Mouse (Mus musculus): ENCODE data around the gene Snrnp25. TPM values are rescaled to one million over a fixed set of nuclear protein-coding genes. Genes with fewer than 3 reads are reported as not detected.

The Snrnp25 gene
- polyA plus RNA-seq, 1 experiment: 32.3 TPM

DNA sequence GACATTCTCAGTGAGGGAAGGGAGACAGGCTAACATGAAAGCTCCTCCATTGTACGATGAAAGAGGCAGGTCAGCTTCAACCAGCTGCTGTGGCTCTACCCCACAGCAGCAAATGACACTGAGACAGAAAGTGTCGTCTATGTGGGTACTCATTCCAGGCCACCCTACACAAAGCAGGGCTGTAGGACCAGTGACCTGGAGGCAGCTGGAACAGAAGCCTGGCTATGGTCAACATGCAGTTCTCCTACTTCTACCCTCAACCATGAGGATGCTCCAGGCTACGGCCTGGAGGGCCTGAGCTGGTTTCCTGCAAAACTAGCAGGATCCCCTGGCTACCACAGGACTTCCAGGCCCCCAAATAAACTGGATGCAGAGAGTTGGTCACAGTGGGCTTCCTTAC, 51.4 kb downstream of the Snrnp25 start:
- no peak overlapping the region for H3K9ac ChIP-seq (ENCODE audit: low read depth, poor library complexity, severe bottlenecking)
- no peak overlapping the region for H3K4me3 ChIP-seq (ENCODE audit: low read depth, low read length)
- H3K27ac ChIP-seq (ENCODE audit: insufficient read depth, low read length): no peak overlapping the region
- H3K27me3 ChIP-seq (ENCODE audit: control insufficient read depth, insufficient read depth, low read length, poor library complexity, severe bottlenecking): no peaks in the 10 kb centered on the region
- H3K9me3 ChIP-seq (replicated peaks; ENCODE audit: control insufficient read depth, insufficient read depth, low read length, poor library complexity, severe bottlenecking): no peaks in the 10 kb centered on the region
- 0 out of 2 replicates have a peak, but pooled peaks cover 2% of the 10 kb centered on the region for H3K36me3 ChIP-seq (ENCODE audit: control insufficient read depth, insufficient read depth, low read length, poor library complexity, severe bottlenecking)
- no peak for TF ChIP-seq EP300 (IDR thresholded peaks at IDR 0.05; ENCODE audit: insufficient read depth, low read depth, low read length)
- no peak for TF ChIP-seq POLR2A (IDR thresholded peaks at IDR 0.05; ENCODE audit: insufficient read depth, low read length)
- no peak for TF ChIP-seq CTCF (IDR thresholded peaks at IDR 0.05; ENCODE audit: low read depth, low read length)
- no peaks in the 10 kb centered on the region for H3K4me1 ChIP-seq (ENCODE audit: control insufficient read depth, insufficient read depth, low read length)

Other genes with a start within 250 kb of the Snrnp25 start
- not detected in 2 replicates for gene 4930524B15Rik, start 239.8 kb upstream of the Snrnp25 start, polyA plus RNA-seq (2011; ENCODE audit: insufficient read depth, insufficient read length, low read depth, missing spikeins)
- gene Nsg2, start 205.0 kb upstream of the Snrnp25 start, polyA plus RNA-seq (2011; ENCODE audit: insufficient read depth, insufficient read length, low read depth, missing spikeins): not detected in 2 replicates
- gene Il9r, start 5.1 kb upstream of the Snrnp25 start, polyA plus RNA-seq (2011; ENCODE audit: insufficient read depth, insufficient read length, low read depth, missing spikeins): not detected in 2 replicates
- gene Rhbdf1, start 16.9 kb downstream of the Snrnp25 start, polyA plus RNA-seq (2011; ENCODE audit: insufficient read depth, insufficient read length, low read depth, missing spikeins): 26.8 and 33.3 TPM in 2 replicates
- 18.4 and 20.5 TPM in 2 replicates for gene Mpg, start 21.1 kb downstream of the Snrnp25 start, polyA plus RNA-seq (2011; ENCODE audit: insufficient read depth, insufficient read length, low read depth, missing spikeins)
- 31.5 and 31.6 TPM in 2 replicates for gene Nprl3, start 62.3 kb downstream of the Snrnp25 start, polyA plus RNA-seq (2011; ENCODE audit: insufficient read depth, insufficient read length, low read depth, missing spikeins)
- gene Hba-x, start 71.0 kb downstream of the Snrnp25 start, polyA plus RNA-seq (2011; ENCODE audit: insufficient read depth, insufficient read length, low read depth, missing spikeins): not detected in 2 replicates
- gene Hba-a1, start 78.1 kb downstream of the Snrnp25 start, polyA plus RNA-seq (2011; ENCODE audit: insufficient read depth, insufficient read length, low read depth, missing spikeins): 1.2 and 1.6 TPM in 2 replicates
- not detected in 2 replicates for gene Hbq1b, start 81.5 kb downstream of the Snrnp25 start, polyA plus RNA-seq (2011; ENCODE audit: insufficient read depth, insufficient read length, low read depth, missing spikeins)
- 5.6 and 10.3 TPM in 2 replicates for gene Hba-a2, start 91.1 kb downstream of the Snrnp25 start, polyA plus RNA-seq (2011; ENCODE audit: insufficient read depth, insufficient read length, low read depth, missing spikeins)
- not detected in 2 replicates for gene Hbq1a, start 94.7 kb downstream of the Snrnp25 start, polyA plus RNA-seq (2011; ENCODE audit: insufficient read depth, insufficient read length, low read depth, missing spikeins)
- gene Sh3pxd2b, start 142.4 kb downstream of the Snrnp25 start, polyA plus RNA-seq (2011; ENCODE audit: insufficient read depth, insufficient read length, low read depth, missing spikeins): 5.9 and 6.1 TPM in 2 replicates
- gene Ubtd2, start 250.0 kb downstream of the Snrnp25 start, polyA plus RNA-seq (2011; ENCODE audit: insufficient read depth, insufficient read length, low read depth, missing spikeins): 25.1 and 25.9 TPM in 2 replicates

Data from ES-Bruce4 (cell line).